Mouse (Mus musculus) cerebellum, adult 9-10 months (tissue): ENCODE measurements at regions not wholly inside any gene's neighbourhood (a gene's known extent, or its start where the extent isn't known, plus 50 kb on each side); places are given as distances from the start of the nearest gene placed in this dataset.

Source experiments
- DNase-seq: peaks from one replicate; pipeline ENCODE4 v3.0.0; 2022

GRCm38 (mm10) chr15:63527318-63527717 lies 317.7 kb downstream of the Gsdmc2 start:
- no peak for DNase-seq

DNA sequence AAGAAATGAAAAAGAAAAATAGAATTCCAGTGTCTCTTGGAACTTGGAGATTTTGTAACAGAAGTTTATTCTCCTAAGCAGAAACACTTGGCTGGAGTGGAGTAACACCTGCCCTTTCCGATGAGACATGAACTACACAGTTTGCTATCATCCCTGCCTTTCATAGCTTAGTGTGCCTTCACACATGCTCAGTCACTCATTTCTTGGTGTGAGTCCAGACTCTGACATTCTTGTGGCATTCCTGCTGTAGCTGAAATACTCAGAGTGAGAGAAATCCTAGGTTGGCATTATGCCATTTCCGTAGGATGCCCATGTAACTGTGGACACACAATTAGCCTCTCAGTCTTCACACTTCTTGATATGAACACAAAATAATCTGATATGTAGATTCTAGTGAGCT lies 318.2 kb downstream of the Gsdmc2 start:
- no peak for DNase-seq

DNA sequence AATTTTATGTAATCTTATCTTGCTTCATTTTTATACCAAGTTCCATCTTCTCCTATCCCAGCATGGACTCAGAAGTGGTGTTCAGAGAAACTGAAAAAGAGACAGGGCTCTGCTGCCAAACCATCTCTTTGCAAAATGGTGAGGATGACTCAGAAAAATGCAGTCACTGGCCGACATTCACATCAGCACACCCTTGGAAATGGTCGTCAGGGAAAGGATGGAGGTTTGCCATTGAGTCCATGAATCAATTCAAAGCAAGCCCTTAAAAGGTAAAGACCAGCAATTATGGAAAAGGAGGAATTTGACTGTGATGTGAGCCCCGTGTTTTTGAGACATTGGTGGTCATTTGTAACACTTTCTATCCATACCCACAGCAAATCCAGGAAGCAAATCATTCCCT lies 327.7 kb downstream of the Gsdmc2 start:
- no peak for DNase-seq

GRCm38 (mm10) chr15:63500453-63500852 lies 344.5 kb downstream of the Gsdmc2 start:
- DNase-seq: no peak

DNA sequence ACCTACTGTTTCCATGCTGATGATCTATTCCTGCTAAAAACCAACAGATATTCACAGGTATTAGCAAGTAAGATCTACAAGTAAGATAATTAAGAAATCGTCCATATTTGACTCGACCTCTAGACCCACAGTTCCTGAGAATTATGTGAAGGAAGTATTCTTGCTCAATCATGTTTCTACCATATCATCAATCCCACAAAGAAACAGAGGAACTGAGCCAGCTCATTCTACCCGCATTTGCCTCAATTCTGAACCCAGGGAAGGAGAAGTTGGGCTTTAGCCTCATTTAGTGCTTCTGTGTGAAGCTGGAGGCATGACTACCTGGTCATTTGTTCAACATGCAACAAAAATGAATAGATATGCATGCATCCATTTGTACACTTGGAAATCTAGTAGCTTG lies 346.5 kb downstream of the Gsdmc2 start:
- DNase-seq: no peak

GRCm38 (mm10) chr15:63497207-63497606 lies 347.8 kb downstream of the Gsdmc2 start:
- DNase-seq: no peak

GRCm38 (mm10) chr15:63484910-63485309 lies 360.1 kb downstream of the Gsdmc2 start:
- DNase-seq: no peak

- DNase-seq: no peak
Measured at GRCm38 (mm10) chr15:63484217-63484887, 360.6 kb downstream of the Gsdmc2 start.

DNA sequence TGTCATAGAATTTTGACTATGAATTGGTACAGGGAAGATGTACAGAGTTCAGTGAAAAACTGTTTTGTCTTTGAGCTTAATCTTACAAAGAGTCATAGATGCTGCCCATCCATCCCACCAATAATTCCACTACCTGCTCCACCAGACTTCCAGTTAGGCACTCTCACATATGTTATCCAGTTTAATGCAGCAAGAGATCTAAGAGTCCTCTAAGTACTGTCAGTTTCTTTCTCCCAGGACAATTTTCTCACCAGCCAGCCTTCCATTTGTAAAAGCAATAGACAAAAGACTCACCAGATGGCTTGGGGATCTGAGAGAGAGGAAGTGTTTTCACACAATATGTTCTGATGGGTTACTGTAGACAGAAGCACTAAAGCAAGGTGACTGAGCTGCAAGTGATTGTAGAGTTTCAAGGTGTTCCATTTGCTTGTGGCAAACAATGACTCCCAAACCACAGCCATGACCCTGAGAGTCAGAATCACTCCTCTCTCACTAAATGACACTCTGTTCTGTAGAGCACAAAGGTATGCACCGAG lies 365.6 kb downstream of the Gsdmc2 start:
- DNase-seq: no peak

DNA sequence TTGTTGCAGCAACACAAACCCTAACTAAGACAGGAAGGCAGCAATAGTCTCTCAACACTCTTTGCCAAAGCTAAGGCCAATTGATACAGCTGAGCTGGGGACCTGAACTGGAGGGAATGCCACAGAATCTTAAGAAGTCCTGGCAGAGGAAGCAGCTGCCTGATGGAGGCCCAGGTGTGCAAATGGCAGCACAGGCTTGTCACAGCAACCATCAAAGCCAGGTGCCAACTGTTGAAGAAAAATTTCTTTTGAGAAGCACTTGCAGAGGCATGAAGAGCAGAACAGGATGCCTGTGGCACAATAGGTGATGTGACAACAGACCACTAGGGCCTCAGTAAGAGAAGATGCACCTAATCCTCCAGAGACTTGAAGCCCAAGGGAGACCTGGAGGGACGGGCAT lies 378.1 kb downstream of the Gsdmc2 start:
- no peak for DNase-seq

GRCm38 (mm10) chr15:63452529-63452928 lies 392.4 kb downstream of the Gsdmc2 start:
- DNase-seq: no peak

DNA sequence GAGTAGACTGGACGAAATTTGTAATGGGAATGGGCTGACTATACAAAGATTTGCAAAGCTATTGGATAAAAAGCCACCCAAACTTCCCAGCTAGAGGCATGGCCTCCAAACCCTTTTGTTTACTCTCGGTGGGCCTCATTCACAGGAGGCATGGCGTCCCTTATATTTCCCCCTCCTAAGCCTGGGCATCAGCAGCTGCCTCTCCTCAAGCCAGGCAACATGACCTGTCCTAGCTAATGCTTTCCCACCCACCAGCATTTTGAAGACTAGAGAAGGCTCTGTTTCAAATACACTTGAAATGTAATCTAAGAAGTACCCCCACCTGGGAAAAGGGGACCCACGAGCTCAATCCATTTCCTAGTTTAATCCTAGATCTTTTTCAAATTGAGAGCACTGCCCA lies 398.7 kb downstream of the Gsdmc2 start:
- no peak for DNase-seq

- DNase-seq: no peak
Measured at GRCm38 (mm10) chr15:63445016-63445415, 400.0 kb downstream of the Gsdmc2 start.

- no peak for DNase-seq
Measured at GRCm38 (mm10) chr15:63442146-63442780, 402.7 kb downstream of the Gsdmc2 start.

DNA sequence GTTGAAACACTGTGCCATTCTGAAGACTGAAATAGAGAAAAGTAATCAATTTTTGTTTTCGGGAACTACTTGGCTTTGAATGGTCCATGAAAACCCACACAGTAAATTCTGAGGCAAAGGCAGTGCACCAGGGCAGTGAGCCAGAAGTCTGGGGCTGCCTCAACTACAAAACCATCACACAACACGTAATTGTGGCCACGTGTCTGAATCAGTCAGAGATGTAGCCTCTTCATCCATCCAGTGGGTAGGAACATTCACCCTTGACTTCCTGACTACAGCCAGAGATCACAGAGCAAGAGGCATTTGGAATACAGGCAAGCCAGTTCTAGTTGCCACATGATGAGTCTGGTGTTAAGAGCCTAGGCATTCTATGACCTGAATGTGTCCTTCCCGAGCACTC lies 432.3 kb downstream of the Gsdmc2 start:
- DNase-seq: no peak

GRCm38 (mm10) chr15:63411771-63412118 lies 433.2 kb downstream of the Gsdmc2 start:
- DNase-seq: no peak

GRCm38 (mm10) chr15:63410994-63411770 lies 433.8 kb downstream of the Gsdmc2 start:
- DNase-seq: no peak

DNA sequence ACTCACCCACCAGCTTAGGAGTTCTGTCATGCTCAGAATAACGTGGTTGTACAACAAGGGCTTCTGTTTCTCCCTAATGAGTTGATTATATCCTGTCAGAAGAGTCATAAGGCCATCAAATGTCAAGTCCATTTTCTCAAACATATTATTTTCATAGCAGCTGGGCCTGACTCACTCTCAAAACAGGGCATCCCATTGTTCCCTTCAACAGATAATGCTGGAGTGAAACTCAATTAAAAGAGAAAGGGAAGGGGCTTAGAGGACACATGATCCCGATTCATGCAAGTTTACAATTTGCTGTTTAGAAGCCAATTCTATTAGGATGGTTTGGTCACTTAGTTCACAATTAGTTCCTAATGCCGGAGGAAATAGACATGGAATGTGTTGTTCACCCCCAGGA lies 444.5 kb downstream of the Gsdmc2 start:
- DNase-seq: no peak

DNA sequence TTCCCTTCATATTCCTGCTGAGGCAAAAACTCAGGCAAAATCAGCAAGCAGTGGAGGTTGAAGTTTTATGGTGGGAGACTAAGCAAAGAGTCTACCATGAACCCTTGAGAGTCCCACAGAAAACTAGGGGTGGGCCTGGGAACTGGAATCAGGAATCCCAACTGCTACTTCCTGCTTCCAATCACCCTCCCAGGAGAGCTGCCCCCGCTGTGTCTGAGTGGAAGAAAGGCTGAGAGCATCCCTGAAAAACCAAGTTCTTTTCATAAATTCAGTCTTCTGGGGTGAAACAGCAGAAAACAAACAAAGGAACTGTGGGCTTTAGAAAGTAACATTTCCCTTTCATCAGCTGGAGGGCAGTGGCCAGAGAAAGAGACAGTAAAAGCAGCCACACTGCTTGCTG lies 445.0 kb downstream of the Gsdmc2 start:
- no peak for DNase-seq

- no peak for DNase-seq
Measured at GRCm38 (mm10) chr15:63397485-63397884, 447.5 kb downstream of the Gsdmc2 start.

GRCm38 (mm10) chr15:63377258-63377657 lies 467.7 kb downstream of the Gsdmc2 start:
- DNase-seq: no peak

- no peak for DNase-seq
Measured at GRCm38 (mm10) chr15:63371328-63372023, 473.5 kb downstream of the Gsdmc2 start.

DNA sequence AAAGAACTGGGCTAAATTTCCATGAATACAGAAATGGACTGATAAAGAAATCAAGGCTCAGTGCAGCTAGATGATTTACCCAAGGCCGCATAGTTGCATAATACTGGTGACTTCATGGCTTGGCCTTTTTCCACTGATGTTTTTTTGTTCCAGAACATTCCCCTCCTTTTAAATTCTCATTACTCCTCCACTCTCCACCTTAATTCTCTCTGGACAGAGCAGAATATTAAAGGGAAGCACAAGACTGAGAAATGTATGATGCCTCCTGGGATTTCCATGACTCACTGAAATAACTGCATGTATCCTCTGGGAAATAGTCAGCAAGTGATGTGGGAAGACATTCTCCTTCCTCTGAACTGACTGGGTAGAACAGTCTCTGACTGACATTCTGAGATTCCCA lies 480.5 kb downstream of the Gsdmc2 start:
- no peak for DNase-seq
